Mouse (Mus musculus) Muller cell, postnatal 12 days (primary cell): Measurements from ENCODE around the gene Tsr2.

Experiments
- DNase-seq: peaks from one replicate; pipeline ENCODE4 v3.0.0-alpha.2; 2015; ENCODE audit errors: inconsistent ontology term

The Tsr2 gene

GRCm38 (mm10) chrX:151046777-151047430 lies 49.4 kb downstream of the Tsr2 start:
- peak; percentile 90 for DNase-seq

GRCm38 (mm10) chrX:151046321-151046720 lies 50.0 kb downstream of the Tsr2 start:
- DNase-seq: no peak

- DNase-seq: no peak
Observed at GRCm38 (mm10) chrX:151045850-151046249, 50.5 kb downstream of the Tsr2 start, which contains the start of gene Fgd1. Gene Fgd1, plus strand, starts transcription at chrX:151046150.

GRCm38 (mm10) chrX:151041223-151041622 lies 55.1 kb downstream of the Tsr2 start:
- DNase-seq: no peak
